Mouse (Mus musculus) gonadal fat pad, adult 2 months (tissue): ENCODE measurements at regions not wholly inside any gene's neighbourhood (a gene's known extent, or its start where the extent isn't known, plus 50 kb on each side); places are given as distances from the start of the nearest gene placed in this dataset.

Experiments
- DNase-seq: peaks from one replicate; pipeline ENCODE4 v3.0.0-alpha.2; 2012; ENCODE audit warnings: low read depth

DNA sequence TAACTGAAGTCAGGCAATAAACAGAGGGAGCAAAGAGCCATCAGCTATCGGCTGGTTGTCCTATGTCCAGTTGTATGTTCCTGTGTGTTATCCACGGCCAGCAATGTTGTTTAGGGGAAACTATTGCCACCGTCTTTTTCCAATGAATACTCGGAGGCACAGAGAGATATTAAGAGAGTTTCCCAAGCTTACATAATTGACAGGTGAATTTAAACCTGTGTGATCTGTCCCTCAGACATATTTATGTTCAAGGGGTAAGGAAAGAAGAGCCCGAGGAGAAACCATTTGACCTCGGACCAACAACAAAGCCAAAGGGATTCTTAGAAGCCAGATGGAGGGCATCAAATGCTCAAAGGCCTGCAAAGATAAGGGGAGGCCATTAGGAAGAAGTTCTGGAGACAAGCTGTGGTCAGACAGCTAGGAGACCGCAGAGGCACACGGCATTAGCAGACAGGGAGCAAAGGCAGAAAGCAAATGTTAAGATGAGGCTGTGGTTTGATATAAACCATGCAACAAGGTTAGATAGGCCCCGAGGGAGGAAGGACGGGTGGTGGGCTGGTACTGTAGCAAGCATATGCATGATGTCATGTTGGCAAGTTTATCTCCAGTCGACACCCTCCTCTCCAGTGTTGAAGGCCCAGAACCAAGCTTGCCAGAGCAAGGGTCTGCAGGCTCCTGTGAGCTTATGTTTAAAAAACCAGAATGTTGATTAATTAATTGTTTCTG is 82.1 kb upstream of the Cpsf6 start:
- no peak for DNase-seq

DNA sequence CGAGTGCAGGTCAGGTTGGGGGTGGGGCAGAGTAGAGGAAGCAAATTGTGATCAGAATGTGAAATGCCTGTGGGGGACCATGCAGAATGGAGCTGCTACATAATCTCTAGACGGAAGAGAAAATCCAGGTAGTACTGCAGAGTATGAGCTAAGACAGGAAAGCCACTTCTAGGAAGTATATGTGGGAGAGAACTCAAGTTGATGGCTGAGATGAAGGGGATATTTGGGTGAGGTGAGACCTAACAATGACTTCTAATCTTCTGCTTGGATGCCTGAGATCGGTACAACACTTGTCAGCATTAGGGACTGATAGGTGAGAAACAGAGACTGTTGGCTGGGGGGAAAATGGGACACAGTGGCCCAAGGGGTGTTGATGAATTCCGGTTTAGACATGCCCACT is 81.4 kb upstream of the Cpsf6 start:
- DNase-seq = no peak

DNA sequence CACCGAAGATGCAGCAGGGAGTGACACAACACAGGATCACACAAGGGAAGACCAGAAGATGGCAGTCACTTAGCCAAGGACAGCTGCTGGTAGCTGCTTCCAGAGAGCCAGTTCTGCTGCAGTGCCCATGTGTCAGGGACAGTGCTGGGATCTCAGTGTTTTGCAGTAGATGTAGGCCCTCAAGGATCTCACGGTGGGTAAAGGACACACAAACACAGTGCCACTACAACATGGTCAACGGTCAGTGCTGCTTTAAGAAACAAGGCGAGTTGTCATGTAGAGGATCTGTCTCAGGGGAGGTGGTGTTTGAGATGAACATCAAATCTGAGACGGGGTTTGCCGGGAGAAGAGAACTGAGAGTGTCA is 80.5 kb upstream of the Cpsf6 start:
- no peak for DNase-seq

DNA sequence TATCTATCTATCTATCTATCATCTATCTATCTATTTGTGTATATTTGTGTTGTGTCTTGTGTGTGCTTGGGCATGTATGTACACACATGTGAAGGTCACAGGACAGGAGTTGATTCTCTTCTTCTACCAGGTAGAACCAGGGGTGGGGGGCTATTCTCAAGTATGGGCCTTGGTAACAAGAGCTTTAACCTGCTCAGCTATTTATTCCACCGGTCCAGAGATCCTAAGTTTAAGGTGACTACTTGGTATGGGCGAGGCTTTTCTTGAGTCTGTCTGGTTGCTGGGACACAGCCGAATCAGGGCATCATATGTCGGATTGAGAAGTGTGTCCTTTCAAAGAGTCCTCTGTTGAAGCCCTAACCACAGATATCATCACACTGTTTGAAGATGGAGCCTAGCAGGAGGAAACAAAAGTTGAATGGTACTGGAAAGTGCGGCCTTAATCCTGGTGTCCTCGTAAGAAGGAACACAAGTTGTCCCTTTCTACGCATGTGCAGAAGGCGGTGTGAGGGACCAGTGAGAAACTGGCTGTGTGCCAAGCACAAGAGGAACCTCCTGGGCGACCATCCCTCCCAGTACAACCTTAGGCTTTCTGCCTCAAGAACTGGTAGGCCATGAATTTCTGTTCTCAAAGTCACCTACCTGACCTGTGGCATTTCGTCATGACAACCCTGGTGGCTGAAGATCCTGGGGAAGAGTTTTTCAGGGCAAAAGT is 80.0 kb upstream of the Cpsf6 start:
- no peak for DNase-seq

DNA sequence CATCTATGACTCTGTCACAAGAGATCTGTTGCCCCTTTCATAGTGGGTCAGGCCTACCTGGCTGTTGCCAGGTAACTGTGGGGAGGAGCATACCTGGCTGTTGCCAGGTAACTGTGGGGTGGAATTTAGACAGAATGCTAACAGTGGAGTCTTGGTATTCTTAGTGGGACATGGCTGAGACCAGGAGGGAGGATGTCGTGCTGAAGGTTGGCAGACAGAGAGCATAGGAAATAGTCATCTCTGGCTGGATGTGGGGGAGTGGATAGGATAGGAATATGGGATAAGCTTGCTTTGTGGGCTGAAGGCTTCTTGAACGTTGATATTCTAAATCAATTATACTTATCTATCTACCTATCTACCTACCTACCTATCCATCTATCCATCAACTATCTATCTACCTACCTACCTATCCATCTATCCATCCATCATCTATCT is 79.2 kb upstream of the Cpsf6 start:
- DNase-seq = no peak

DNA sequence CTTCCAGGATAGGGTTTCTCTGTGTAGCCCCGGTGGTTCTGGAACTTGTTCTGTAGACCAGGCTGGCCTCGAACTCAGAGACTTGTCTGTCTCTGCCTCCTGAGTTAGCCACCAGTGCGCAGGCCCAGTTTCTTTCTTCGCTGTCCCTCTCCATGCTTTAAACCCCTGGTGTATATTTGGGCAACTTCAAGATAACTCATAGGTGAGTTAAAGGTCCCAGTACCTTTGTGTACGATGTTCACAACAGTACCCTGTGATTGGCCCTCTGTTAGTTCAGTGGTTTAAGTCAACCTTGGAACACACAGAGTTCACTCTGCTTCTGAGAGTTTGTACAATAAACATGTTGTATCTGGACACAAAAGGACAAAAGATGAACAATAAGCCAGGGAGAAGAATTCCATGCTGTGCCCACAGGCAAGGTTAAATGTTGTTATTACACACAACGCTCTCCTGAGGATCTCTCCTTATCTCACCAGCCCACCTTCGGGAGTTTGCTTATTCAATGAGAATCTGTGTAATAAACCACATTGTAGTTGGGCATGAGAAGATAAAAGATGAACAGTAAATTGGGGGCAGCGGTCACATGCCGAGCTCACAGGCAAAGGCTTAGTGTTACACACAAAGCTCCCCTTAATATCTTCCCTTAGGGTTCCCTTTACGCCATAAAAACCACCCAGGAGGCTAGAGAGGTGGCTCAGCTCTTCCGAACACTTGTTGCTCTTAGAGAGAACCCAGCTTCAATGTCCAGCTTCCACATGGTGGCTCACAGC is 78.6 kb upstream of the Cpsf6 start:
- DNase-seq = no peak

DNA sequence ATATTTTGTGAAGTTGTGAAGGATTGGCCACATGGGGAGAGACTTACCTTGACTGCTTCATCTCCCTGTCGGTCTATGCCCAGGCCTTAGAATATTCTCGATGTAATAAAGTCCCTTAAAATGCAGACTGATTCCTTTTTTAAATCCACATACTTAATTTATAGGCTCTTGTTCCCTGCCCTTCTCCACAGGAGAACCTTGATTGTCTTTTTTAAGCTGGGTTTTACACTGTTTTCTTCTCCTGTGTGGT is 77.8 kb upstream of the Cpsf6 start:
- no peak for DNase-seq

DNA sequence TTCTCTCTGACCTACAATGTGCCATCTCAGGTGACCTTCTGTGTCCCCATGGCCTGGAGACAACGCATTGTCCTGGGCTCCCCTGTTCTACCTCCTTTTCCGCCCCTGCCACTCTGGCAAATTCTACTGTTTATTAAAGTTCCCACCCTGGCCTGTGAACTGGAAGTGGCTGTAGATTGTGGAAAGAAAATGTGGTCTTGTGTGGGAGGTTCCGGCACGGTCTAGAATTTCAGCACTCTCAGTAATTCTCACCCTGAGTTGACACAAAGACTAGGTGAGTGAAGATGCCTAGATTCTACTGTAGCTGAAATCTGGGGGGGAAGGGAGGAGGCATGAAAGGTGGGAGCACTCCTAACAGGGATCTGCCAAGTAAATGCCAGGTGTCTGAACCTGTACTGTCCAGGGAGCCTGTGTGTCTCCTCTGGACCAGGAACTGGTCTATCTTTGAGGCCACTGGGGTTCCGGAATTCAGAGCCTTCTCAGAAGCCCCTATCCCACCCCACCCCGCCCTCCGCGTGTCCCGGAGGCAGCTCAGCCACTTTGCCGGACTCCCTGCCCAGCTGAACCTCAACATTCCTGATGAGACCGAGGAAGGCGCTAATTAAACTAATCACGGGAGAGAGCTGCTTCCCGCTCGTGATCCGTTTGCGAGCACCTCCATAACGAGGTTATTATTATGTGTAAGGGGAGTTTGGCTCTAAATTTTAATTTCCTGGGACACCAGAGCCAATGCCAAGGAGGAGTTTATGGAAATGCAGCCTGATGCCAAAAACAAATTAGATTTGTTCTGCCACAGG is 77.3 kb upstream of the Cpsf6 start:
- DNase-seq = no peak

DNA sequence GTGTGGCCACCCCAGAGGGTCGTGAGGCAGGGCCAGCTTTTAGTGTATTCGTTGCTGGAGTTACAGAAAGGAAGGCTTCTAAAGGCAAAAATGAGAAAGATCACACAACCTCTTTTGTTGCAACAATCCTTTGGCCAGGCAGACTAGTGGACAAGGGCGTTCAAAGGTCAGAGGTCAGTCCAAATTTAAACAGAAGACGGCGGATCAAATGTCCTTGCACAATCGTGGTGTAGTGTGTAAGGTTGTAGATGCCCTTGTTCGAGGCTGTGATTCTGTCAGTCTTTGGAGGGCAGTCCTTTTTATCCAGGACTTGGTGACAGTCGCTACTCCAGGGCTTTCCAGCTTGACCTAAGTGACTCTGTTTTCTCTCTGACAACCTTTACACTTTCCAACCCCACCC is 76.6 kb upstream of the Cpsf6 start:
- no peak for DNase-seq

DNA sequence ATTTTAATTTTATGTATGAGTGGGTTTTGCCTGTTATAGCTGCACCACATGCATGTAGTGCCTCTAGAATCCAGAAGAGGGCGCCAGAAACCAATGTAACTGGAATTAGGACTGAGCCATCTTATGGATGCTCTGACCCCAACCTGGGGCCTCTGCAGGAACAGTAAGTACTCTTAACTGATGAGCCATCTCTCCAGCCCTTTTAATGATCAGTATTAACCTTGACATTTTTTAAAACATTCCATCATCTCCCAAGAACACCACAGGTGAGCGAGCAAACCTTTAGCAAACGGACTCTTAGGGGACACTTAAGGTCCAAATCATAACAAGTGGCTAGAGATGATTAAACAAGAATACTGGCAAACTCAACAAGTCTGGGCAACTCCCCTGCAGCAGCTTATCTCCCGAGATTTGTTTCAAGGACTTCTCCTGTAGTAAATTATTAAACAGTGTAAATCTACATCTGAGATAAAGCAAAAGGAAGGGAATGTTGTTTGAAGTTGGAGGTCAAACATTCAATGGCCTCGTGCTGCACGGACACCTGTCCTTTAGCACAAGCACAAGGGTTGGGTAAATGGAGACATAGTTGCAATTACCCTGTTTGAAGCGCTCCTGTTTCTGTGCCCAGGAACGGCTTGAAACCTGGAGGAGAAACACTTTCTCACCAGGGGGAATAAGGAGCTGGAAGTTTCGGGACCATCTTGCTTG is 75.9 kb upstream of the Cpsf6 start:
- no peak for DNase-seq

DNA sequence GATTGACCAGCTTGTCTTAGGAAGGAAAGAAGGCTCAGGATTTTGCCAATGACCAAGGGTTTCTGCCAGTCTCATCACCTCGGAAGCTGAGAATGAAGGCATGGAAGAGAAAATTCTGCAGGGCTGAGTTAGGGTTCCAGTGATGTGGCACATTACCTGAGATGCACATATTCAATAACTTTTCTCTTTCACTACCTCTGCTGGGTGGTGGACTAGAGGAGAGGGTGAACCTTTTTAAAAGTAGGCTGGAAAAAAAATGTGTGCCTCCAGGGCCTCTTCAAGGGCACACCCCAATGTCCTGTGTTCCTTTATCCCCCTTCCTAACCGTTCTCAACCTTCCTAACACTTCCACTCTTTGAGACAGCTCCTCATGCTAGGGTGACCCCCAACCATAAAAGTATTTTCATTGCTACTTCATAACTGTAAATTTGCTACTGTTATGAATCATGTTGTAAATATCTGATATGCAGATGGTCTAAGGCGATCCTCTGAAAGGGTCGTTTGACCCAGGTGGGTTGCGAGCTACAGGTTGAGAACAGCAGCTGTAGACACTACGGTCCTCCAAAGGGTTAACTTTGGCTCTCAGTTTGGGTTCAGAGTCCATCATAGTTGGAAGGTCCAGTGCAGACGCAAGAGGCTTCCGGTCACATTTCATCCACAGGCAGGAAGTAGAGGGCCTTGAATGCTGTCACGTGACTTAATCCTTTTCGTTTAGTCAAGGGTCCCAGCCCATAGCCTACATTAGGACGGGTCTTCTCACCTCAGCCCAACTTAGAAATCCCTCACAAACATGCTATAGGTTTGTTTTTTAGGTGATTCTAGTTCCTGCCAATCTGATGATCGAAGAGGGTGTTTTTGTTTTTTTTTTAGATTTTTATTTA is 75.1 kb upstream of the Cpsf6 start:
- no peak for DNase-seq

DNA sequence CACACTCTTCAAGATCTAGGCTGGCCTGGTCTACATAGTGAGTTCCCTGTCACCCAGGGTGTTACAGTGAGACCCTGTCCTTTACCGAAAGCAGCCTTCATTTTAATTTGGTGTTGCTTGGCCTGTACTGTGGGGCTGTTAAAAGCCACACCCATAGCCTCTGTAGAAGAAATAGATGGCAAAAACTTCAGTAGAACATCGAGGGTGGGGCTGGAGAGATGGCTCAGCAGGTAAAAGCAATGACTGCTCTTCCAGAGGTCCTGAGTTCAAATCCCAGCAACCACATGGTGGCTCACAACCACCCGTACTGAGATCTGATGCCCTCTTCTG is 74.3 kb upstream of the Cpsf6 start:
- no peak for DNase-seq

DNA sequence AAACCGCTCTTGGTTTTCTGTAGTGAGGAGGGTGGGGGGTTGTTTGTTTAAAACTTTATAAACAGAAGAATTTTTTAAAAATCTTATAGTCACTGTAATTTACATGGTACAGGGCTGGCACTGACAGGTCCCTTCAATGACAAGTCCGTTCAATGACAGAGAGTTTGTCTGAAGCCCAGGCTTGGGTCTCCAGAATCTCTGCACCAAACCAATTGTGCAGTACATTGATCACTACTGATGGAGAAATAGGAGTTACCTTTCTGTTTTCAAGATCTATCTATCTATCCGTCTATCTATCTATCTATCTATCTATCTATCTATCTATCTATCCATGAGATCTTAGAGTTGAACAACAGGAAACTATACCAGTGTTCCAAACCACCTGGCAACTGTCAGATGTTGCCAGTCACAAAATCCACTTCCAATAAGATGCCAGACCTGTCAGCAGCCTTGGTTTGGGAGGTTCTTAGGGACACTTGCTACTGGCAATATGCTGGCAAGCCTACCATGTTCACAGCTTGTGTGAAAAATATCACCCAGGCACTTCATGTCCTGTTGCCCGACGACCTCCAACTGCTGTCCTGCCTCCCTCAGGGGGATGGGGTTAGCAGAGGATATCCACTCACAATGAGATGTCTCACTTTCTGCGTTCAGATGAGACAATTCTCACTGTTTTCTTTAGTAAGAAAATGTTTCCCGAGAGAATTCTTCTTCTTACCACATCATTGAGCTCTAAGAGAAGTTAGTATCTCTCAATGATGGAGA is 73.8 kb upstream of the Cpsf6 start:
- DNase-seq = no peak

DNA sequence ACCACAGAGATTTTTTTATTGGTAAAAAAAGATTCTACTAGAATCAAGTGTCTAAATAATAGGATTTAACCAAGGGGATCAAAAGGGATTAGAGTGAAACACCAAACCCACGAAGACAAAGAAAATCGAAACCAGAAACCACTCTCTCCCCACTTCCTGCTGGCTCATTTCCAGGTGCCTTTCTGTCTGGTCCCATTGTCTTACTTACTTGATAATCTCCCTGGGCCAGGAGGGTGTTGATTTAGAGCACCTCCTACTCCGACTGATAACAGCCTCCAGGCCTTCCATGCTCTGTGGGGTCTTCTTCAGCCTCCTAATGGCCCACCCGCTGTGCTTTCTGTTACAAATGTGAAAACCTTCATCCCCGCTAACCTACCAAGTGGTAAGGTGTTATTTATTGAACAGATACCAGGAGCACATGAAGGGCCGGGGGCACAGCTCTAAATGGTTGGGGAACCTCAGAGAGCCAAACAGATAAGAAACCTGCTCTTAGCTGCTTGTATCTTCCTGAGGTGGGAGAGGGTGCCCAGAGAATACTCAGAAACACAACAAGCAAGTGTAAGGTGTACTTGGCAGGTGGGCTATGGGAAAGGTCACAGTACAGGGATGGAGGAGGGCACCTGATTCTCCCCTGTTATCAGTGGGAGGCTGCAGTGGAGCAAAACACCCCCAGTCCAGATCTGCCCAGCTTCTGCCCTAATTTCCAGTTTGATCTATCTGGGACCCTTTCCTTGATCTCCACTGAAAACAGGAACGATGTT is 72.6 kb upstream of the Cpsf6 start:
- no peak for DNase-seq

DNA sequence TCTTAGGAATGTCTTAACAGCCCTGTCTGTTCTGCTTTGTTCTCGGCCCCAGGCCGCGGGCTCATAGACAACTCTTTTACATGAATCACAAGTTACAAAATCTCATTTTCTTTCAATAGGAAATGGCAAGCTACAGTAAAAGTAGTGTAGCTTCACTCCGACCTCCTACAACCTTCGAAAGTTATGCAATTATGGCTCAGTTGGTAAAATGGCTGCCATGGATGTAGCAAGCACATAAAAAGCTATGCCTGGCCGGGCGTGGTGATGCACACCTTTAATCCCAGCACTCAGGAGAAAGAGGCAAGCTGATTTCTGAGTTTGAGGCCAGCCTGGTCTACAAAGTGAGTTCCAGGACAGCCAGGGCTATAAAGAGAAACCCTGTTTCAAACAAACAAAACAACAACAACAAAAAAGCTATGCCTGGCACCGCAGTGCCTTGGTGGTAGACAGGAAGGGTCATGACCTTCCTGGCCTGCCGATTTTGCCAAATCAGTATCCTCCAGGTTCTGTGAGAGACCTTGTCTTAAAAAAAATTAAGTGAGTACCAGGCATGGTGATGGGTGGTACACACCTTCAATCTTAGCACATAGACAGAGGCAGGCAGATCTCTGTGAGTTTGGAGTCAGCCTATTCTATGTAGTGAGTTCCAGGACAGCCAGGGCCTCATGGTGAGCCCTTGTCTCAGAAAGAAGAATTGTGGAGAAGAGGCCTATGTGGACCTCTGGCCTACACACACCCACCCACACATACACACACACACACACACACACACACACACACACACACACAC is 71.8 kb upstream of the Cpsf6 start:
- DNase-seq = no peak

DNA sequence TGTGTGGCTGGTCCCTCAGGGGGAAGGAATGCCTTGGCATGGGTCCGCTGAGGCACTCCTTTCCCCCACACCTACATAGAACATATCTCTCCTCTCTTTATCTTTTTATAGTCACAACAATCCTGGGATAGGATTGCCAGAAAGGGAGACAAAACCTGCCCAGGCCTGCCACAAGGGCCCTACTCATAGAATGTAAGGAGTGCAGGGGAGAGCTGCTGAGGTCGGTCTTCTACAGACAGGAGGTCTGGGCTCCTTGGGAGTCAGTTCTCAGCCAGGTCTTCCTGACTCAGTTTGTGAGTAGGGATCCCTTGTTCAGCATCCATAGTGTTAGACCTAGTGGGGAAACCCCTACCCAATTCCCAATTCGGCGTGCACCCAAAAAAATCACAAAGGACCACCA is 70.8 kb upstream of the Cpsf6 start:
- no peak for DNase-seq

DNA sequence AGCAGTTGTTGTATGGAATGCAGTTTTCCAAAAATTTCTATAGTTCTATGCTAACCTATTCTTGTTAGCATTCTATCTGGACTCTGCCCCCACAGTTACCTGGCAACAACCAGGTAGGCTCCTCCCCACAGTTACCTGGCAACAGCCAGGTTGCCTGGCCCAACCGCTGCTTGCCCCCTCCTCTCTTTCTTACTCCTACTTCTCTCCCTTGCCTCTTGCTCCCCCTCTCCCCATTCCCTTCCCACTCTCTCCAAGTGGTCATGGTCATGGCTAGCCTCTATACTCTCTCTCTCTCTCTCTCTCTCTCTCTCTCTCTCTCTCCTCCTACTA is 70.4 kb upstream of the Cpsf6 start:
- no peak for DNase-seq

DNA sequence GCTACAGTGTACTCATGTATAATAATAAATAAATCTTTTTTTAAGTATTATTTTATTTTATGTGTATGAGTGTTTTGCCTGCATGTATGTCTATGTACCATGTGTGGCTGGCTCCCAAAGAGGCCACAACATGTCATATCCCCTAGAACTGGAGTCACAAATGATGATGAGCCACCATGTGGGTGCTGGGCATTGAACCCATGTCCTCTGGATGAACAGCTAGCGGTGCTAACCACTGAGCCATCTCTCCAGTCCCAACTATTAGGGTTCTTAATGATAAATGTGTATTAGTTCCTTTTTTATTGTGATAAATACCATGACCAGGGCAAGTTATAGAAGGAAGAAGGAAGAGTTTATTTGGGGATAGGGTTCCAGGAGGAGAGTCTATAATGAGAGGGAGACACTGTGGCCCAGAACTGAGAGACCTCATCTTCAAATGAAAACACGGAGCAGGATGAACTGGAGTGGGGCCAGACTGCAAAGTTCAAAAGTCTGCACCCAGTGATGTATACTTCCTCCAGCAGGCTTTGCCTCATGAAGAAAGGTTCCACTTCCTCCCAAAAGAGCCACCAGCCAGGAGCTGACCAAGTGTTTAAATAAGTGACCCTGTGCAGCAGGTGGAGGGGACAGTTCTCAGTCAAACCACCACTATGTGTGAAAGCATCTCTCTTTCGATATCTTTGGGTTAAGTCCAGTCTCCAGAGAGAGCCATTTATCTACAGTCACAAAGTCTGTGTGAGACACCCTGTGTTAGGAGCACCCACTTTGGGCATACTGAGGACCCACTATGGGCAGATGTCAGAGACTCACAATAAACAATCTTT is 69.8 kb upstream of the Cpsf6 start:
- DNase-seq = no peak
